Mouse (Mus musculus) limb, embryonic 10.5 days (tissue): ENCODE results near the gene Epo. TPM values are rescaled to one million over a fixed set of nuclear protein-coding genes. Genes with fewer than 3 reads are reported as not detected.

Experiments used
- DNase-seq: peaks from one replicate; pipeline ENCODE4 v3.0.0-alpha.2; 2017; ENCODE audit warnings: low spot score
- H3K27ac ChIP-seq: fragments of 300-500 bp; sonication (generic); 2 replicates; pipeline ENCODE4 v1.5.1; 2016; ENCODE audit warnings: mild to moderate bottlenecking
- H3K27me3 ChIP-seq: fragments of 300-500 bp; sonication (generic); 2 replicates; pipeline ENCODE4 v1.6.1; 2016; ENCODE audit warnings: low read depth, mild to moderate bottlenecking; ENCODE audit not compliant: poor library complexity, severe bottlenecking
- H3K36me3 ChIP-seq: fragments of 300-500 bp; sonication (generic); 2 replicates; pipeline ENCODE4 v1.6.1; 2016; ENCODE audit warnings: mild to moderate bottlenecking, moderate library complexity
- H3K4me1 ChIP-seq: fragments of 300-500 bp; sonication (generic); 2 replicates; pipeline ENCODE4 v1.6.1; 2016
- H3K4me3 ChIP-seq: fragments of 300-500 bp; sonication (generic); 2 replicates; pipeline ENCODE4 v1.5.1; 2016; ENCODE audit warnings: mild to moderate bottlenecking, moderate library complexity
- H3K9me3 ChIP-seq: fragments of 300-500 bp; sonication (generic); replicated peaks from 2 replicates; pipeline ENCODE4 v1.6.1; 2016; ENCODE audit warnings: mild to moderate bottlenecking
- WGBS: fragments of 180-500 bp; shearing (Covaris S2); methylation state at CpG from one replicate; pipeline ENCODE4 v1.1.7; 2016; 5-methylcytosine and 5-hydroxymethylcytosine counted together
- polyA plus RNA-seq: library from polyadenylated mRNA; unstranded; fragments of >200 nt; fragmentation: Nextera tagmentation; extraction: Ambion mirVana; gene quantifications from 2 replicates; pipeline ENCODE4 v1.2.1, GENCODE M21; 2016

The Epo gene
- polyA plus RNA-seq, 1 experiment from 2014 or later: 1.5 TPM

DNA sequence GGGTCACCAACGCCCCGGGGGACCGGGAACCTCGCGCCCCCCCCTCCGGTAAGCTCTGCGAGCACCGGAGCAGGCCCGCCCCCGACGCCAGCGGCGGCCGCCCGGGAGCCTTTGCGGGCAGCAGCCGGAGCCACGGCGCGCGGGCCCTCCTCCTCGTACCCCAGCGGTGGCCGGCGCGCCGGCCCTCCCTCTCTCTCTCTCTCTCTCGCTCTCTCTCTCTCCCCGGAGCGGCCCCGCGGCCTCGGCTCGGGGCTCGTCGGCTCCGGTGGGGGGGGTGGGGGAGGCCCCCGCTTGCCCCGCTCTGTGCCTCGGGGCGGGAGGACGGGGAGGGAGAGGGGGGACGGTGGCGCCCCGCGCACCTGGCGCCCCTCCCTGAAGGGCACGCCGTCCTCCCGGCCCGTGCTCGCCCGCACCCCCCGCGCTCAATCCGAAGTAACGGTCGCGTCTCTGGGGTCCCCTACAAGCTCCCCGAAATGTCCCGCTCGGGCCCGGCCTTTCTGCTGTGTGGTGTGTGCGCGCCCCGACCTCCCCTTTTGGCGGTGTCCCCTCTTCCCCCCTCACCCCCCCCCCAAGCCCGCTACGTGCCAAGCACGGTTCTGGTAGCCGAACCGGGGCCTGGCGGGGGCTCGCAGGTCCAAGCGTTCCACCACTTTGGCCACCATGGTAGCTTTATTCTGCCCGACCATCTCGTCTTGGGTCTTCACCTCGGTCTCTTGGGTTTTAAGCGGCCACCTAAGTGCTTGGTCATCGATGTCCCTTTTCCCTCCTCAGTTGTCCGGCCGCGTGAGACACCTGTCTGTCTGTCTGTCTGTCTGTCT lies 22.3 kb downstream of the Epo start:
- H3K9me3 ChIP-seq: no peaks in the 10 kb centered on the region
- WGBS: 1% methylated on average over 46 of the region's 83 CpGs

GRCm38 (mm10) chr5:137510014-137510501 lies 23.0 kb downstream of the Epo start:
- WGBS: 2% methylated on average over 37 of the region's 52 CpGs
- Histone ChIP-seq H3K9me3 (no peaks in the 10 kb centered on the region), H3K4me3 (peak overlapping the region; percentile 100), H3K4me1 (peaks cover 38% of the 10 kb centered on the region), H3K36me3 (peaks cover 30% of the 10 kb centered on the region), H3K27me3 (no peaks in the 10 kb centered on the region), H3K27ac (peak overlapping the region; percentile 99)
- DNase-seq: peak; percentile 88

More for the DNA sequence above, 22.3 kb downstream of the Epo start:
- peak overlapping the region; percentile 100 for H3K4me3 ChIP-seq
- H3K27me3 ChIP-seq: no peaks in the 10 kb centered on the region
- H3K4me1 ChIP-seq: peaks cover 38% of the 10 kb centered on the region
- peaks cover 33% of the 10 kb centered on the region for H3K36me3 ChIP-seq
- peak; percentile 56 for DNase-seq
- peak overlapping the region; percentile 99 for H3K27ac ChIP-seq

DNA sequence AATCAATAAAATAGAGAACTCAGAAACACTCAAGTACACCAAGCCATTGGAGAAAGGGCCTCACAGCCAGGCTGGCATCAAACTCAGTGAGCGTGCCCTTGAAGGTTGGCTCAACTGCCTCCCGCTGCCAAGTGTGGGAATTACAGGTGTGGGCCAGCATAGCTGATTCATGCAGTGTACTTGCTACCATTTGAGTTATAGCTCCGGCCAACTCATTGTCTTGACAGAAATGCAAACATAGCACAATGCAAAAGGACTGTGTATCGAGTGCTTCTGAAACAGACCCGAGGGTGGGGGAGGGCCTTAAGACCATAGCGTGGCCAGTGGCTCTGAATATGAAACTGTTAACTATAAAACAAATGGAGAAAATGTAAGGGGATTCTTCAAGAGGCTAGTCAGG lies 29.0 kb downstream of the Epo start:
- peaks cover 17% of the 10 kb centered on the region for H3K4me1 ChIP-seq
- H3K36me3 ChIP-seq: peaks cover 15% of the 10 kb centered on the region
- H3K27me3 ChIP-seq: no peaks in the 10 kb centered on the region
- DNase-seq: no peak
- no peaks in the 10 kb centered on the region for H3K9me3 ChIP-seq
- no peak overlapping the region for H3K27ac ChIP-seq
- no peak overlapping the region for H3K4me3 ChIP-seq
- WGBS: 85% methylated on average over 6 of the region's 6 CpGs

GRCm38 (mm10) chr5:137502667-137503110 lies 30.4 kb downstream of the Epo start:
- no peaks in the 10 kb centered on the region for H3K9me3 ChIP-seq
- under 1% methylated on average over 29 of the region's 30 CpGs for WGBS
- peak; percentile 92 for DNase-seq
- H3K36me3 ChIP-seq: peaks cover 15% of the 10 kb centered on the region
- H3K27me3 ChIP-seq: no peaks in the 10 kb centered on the region
- peak overlapping the region; percentile 75 for H3K4me3 ChIP-seq
- H3K4me1 ChIP-seq: peaks cover 17% of the 10 kb centered on the region
- peak overlapping the region; percentile 95 for H3K27ac ChIP-seq

GRCm38 (mm10) chr5:137501709-137502666 lies 31.1 kb downstream of the Epo start, which contains the start of gene Pop7:
TSS of gene Pop7 (minus strand) at chr5:137502518.
- H3K9me3 ChIP-seq: no peaks in the 10 kb centered on the region
- peaks cover 17% of the 10 kb centered on the region for H3K4me1 ChIP-seq
- 3% methylated on average over 64 of the region's 64 CpGs for WGBS
- peak; percentile 99 for DNase-seq
- H3K27me3 ChIP-seq: no peaks in the 10 kb centered on the region
- H3K27ac ChIP-seq: peak within 1 kb of the TSS; percentile 95
- H3K36me3 ChIP-seq: peaks cover 15% of the 10 kb centered on the region
- H3K4me3 ChIP-seq: peak within 1 kb of the TSS; percentile 75

GRCm38 (mm10) chr5:137500186-137500585 lies 32.9 kb downstream of the Epo start:
- no peaks in the 10 kb centered on the region for H3K9me3 ChIP-seq
- peaks cover 17% of the 10 kb centered on the region for H3K4me1 ChIP-seq
- H3K27me3 ChIP-seq: no peaks in the 10 kb centered on the region
- peaks cover 15% of the 10 kb centered on the region for H3K36me3 ChIP-seq
- 93% methylated on average over 7 of the region's 7 CpGs for WGBS
- H3K4me3 ChIP-seq: no peak overlapping the region
- H3K27ac ChIP-seq: no peak overlapping the region
- DNase-seq: no peak

GRCm38 (mm10) chr5:137493831-137494230 lies 39.2 kb downstream of the Epo start:
- no peak for DNase-seq
- WGBS: 86% methylated on average over 13 of the region's 13 CpGs
- Histone ChIP-seq H3K27ac (no peak overlapping the region), H3K4me3 (no peak overlapping the region), H3K9me3 (no peaks in the 10 kb centered on the region), H3K36me3 (no peaks in the 10 kb centered on the region), H3K4me1 (no peaks in the 10 kb centered on the region; the same call in 1 of the 2 replicates), H3K27me3 (no peaks in the 10 kb centered on the region)

GRCm38 (mm10) chr5:137491559-137491958 lies 41.5 kb downstream of the Epo start:
- H3K4me3 ChIP-seq: no peak overlapping the region
- DNase-seq: no peak
- H3K9me3 ChIP-seq: no peaks in the 10 kb centered on the region
- no peak overlapping the region for H3K27ac ChIP-seq
- H3K4me1 ChIP-seq: no peaks in the 10 kb centered on the region; the same call in 1 of the 2 replicates
- H3K27me3 ChIP-seq: 0 out of 2 replicates have a peak, but pooled peaks cover 2% of the 10 kb centered on the region
- no peaks in the 10 kb centered on the region for H3K36me3 ChIP-seq
- 61% methylated on average over 4 of the region's 4 CpGs for WGBS

- H3K4me3 ChIP-seq: no peak overlapping the region
- no peak overlapping the region for H3K27ac ChIP-seq
- H3K9me3 ChIP-seq: no peaks in the 10 kb centered on the region
- no peaks in the 10 kb centered on the region for H3K36me3 ChIP-seq
- peaks cover 17% of the 10 kb centered on the region for H3K4me1 ChIP-seq
- 83% methylated on average over 7 of the region's 7 CpGs for WGBS
- DNase-seq: no peak
- H3K27me3 ChIP-seq: peaks cover 26% of the 10 kb centered on the region
These were observed 45.4 kb downstream of the Epo start for GRCm38 (mm10) chr5:137487616-137488015.

- H3K27me3 ChIP-seq: peaks cover 26% of the 10 kb centered on the region
- peak overlapping the region; percentile 76 for H3K27ac ChIP-seq
- H3K9me3 ChIP-seq: no peaks in the 10 kb centered on the region
- H3K4me1 ChIP-seq: peaks cover 30% of the 10 kb centered on the region
- DNase-seq: peak; percentile 53
- H3K4me3 ChIP-seq: peak overlapping the region; percentile 57
- H3K36me3 ChIP-seq: no peaks in the 10 kb centered on the region
- WGBS: 2% methylated on average over 17 of the region's 17 CpGs
These were observed 47.2 kb downstream of the Epo start for GRCm38 (mm10) chr5:137485851-137486155.

GRCm38 (mm10) chr5:137485071-137485850 lies 47.8 kb downstream of the Epo start:
- Histone ChIP-seq H3K9me3 (no peaks in the 10 kb centered on the region), H3K27me3 (peaks cover 26% of the 10 kb centered on the region), H3K4me1 (peaks cover 30% of the 10 kb centered on the region), H3K4me3 (peak overlapping the region; percentile 57), H3K27ac (peak overlapping the region; percentile 76), H3K36me3 (no peaks in the 10 kb centered on the region)
- WGBS: 8% methylated on average over 30 of the region's 30 CpGs
- peak; percentile 46 for DNase-seq

GRCm38 (mm10) chr5:137481897-137482296 lies 51.1 kb downstream of the Epo start:
- WGBS: 30% methylated on average over 8 of the region's 8 CpGs
- DNase-seq: no peak
- Histone ChIP-seq H3K36me3 (no peaks in the 10 kb centered on the region), H3K9me3 (no peaks in the 10 kb centered on the region), H3K27ac (peak overlapping the region; percentile 58), H3K4me3 (no peak overlapping the region), H3K27me3 (peaks cover 26% of the 10 kb centered on the region), H3K4me1 (peaks cover 30% of the 10 kb centered on the region)
